9 mouse cellular contexts compared by ENCODE assay signal in the genomic region with DNA sequence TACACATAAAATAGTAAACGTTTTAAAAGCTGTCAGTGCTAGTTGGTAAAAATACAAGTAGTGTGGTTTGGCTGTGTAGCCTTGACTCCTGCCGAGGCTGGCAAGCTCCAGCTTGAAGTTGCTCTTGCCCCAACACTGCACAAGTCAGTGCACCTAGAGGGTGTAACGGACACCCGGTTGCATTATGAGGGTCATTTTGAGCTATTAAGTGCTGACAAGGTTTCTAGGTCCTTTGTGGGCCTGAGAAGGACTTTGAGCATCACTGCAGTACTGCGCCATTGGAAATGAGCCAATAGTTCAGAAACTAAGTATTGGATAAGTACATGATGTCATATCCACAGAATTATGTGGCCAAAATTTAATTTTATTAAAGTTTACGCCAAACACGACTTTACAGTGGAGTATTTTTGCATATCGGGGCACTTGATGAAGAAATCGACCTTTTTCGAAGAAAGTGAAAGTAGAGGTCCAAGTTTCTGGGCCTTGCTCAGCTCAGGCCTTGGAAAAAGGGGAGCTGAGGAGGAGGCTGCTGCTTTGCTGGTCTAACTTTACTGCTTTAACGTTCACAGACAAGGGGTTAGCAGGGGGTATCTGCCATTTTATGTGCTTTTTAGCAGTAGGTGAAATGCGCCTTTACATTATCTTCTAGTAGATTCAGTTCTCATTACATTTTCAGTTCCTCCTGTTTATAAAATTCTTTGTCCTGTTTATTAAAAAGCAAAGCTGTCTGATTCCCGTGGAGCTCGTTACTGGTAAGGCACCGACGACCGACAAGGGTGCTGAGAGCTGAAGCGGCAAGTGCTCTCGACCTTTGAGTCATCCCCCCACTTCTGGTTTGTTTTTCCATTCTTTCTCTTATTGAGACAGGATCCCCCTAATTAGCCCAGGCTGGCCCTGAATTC. TPM values are rescaled to one million over a fixed set of nuclear protein-coding genes. Genes with fewer than 3 reads are reported as not detected.
DNase-seq lines count a peak whose midpoint lies in the region; ATAC-seq and TF ChIP-seq lines count a peak whose summit lies in the region.
"Had no signal": no experiment of that assay in that cellular context is flagged by ENCODE, and none has a peak within 500 bp of the region (broad histone marks: within the 10 kb centered on the region; RNA-seq: fewer than 3 reads in every experiment).

No protein-coding gene starts in this region.

- H3K9ac ChIP-seq in embryonic facial prominence, embryonic 14.5 days (ENCODE audit: low read depth, low read length): 0 out of 2 replicates have a peak overlapping the region, but pooled peaks have one; percentile 2
- no peak overlapping the region for H3K9ac ChIP-seq in midbrain, embryonic 16.5 days (ENCODE audit: low read depth, low read length)
- H3K9ac ChIP-seq: midbrain, embryonic 12.5 days had no signal

- DNase-seq in kidney, adult 9 months: peak; percentile 62
- DNase-seq in kidney, postnatal 14 days: no peak
- DNase-seq in G1E (ENCODE audit: low spot score): no peak
- DNase-seq in embryonic facial prominence, embryonic 14.5 days (ENCODE audit: low spot score): no peak
- DNase-seq in embryo, embryonic 9.5 days (ENCODE audit: extremely low spot score): no peak
- DNase-seq: gastrocnemius, postnatal 36 days had no signal

- no peaks in the 10 kb centered on the region for H3K27me3 ChIP-seq in G1E (ENCODE audit: insufficient read depth, low read length)
- no peaks in the 10 kb centered on the region for H3K27me3 ChIP-seq in embryonic facial prominence, embryonic 14.5 days (replicated peaks; ENCODE audit: control insufficient read depth, insufficient read depth, low read length)
- H3K27me3 ChIP-seq in midbrain, embryonic 16.5 days (ENCODE audit: control insufficient read depth, insufficient read depth, low read depth, low read length): no peaks in the 10 kb centered on the region
- H3K27me3 ChIP-seq: midbrain, embryonic 12.5 days had no signal

- H3K36me3 ChIP-seq in G1E (replicated peaks): peaks cover 27% of the 10 kb centered on the region
- no peaks in the 10 kb centered on the region for H3K36me3 ChIP-seq in embryonic facial prominence, embryonic 14.5 days (ENCODE audit: control insufficient read depth, insufficient read depth, low read length)
- H3K36me3 ChIP-seq in midbrain, embryonic 16.5 days (ENCODE audit: control insufficient read depth, insufficient read depth, low read length): no peaks in the 10 kb centered on the region
- H3K36me3 ChIP-seq: midbrain, embryonic 12.5 days had no signal

- peak overlapping the region; percentile 24; the same call in 1 of the 2 replicates for H3K4me3 ChIP-seq in G1E (ENCODE audit: low read depth, low read length)
- H3K4me3 ChIP-seq in embryonic facial prominence, embryonic 14.5 days (ENCODE audit: low read depth, low read length): no peak overlapping the region
- no peak overlapping the region for H3K4me3 ChIP-seq in midbrain, embryonic 16.5 days (ENCODE audit: low read depth, low read length)
- H3K4me3 ChIP-seq: midbrain, embryonic 12.5 days had no signal

- H3K4me2 ChIP-seq in embryonic facial prominence, embryonic 14.5 days (ENCODE audit: low read depth, low read length): no peak overlapping the region
- no peak overlapping the region for H3K4me2 ChIP-seq in midbrain, embryonic 16.5 days (ENCODE audit: low read length)
- H3K4me2 ChIP-seq: midbrain, embryonic 12.5 days had no signal

- no peak for TF ChIP-seq CTCF in G1E (IDR thresholded peaks at IDR 0.05; ENCODE audit: low read depth, low read length)

- WGBS in embryonic facial prominence, embryonic 14.5 days: 64% methylated on average over 19 of the region's 19 CpGs
- 72% methylated on average over 19 of the region's 19 CpGs for WGBS in midbrain, embryonic 16.5 days

- H3K27ac ChIP-seq in embryonic facial prominence, embryonic 14.5 days (replicated peaks; ENCODE audit: low read depth, low read length): no peak overlapping the region
- H3K27ac ChIP-seq in midbrain, embryonic 16.5 days (ENCODE audit: low read length): no peak overlapping the region
- H3K27ac ChIP-seq: midbrain, embryonic 12.5 days had no signal

- ATAC-seq in G1E (ENCODE audit: extremely low read depth, insufficient number of reproducible peaks, low FRiP score, poor library complexity, severe bottlenecking): no peak
- ATAC-seq in embryonic facial prominence, embryonic 14.5 days (ENCODE audit: low read depth): no peak
- peak; percentile 23; the same call in 1 of the 2 replicates for ATAC-seq in megakaryocyte-erythroid progenitor cell, adult 5-6 weeks (replicated peaks; ENCODE audit: low FRiP score, low TSS enrichment, poor library complexity, severe bottlenecking)
- ATAC-seq in midbrain, embryonic 16.5 days: no peak

- peaks cover 60% of the 10 kb centered on the region for H3K4me1 ChIP-seq in G1E (ENCODE audit: insufficient read depth, low read depth, low read length)
- peaks cover 3% of the 10 kb centered on the region; the same call in 1 of the 2 replicates for H3K4me1 ChIP-seq in embryonic facial prominence, embryonic 14.5 days (ENCODE audit: control insufficient read depth, insufficient read depth, low read length)
- no peaks in the 10 kb centered on the region for H3K4me1 ChIP-seq in midbrain, embryonic 16.5 days (ENCODE audit: control insufficient read depth, insufficient read depth, low read length)
- H3K4me1 ChIP-seq: midbrain, embryonic 12.5 days had no signal

- no peaks in the 10 kb centered on the region for H3K9me3 ChIP-seq in G1E (replicated peaks)
- no peaks in the 10 kb centered on the region for H3K9me3 ChIP-seq in embryonic facial prominence, embryonic 14.5 days (ENCODE audit: control insufficient read depth, low read length)
- H3K9me3 ChIP-seq in midbrain, embryonic 16.5 days (replicated peaks; ENCODE audit: control insufficient read depth, low read length, poor library complexity, severe bottlenecking): no peaks in the 10 kb centered on the region
- H3K9me3 ChIP-seq: midbrain, embryonic 12.5 days had no signal

RNA-seq across cellular contexts. Expression of gene Wbp4, which starts 37.7 kb away (rescaled TPM):
- 82.6 and 83.6 TPM in 2 replicates for total RNA-seq in G1E (2014; fragmentation: Nextera tagmentation)
- total RNA-seq in G1E (2017): 101 and 110 TPM in 2 replicates
- 8.8 and 9.5 TPM in 2 replicates for polyA plus RNA-seq in G1E (2012)
- polyA plus RNA-seq in embryonic facial prominence, embryonic 14.5 days (2014; fragmentation: Nextera tagmentation; extraction: Ambion mirVana): 39.6 and 46.0 TPM in 2 replicates
- 26.9 and 33.8 TPM in 2 replicates for total RNA-seq in megakaryocyte-erythroid progenitor cell, adult 5-6 weeks (2014; fragmentation: Nextera tagmentation)
- 57.3 and 94.9 TPM in 2 replicates for total RNA-seq in megakaryocyte-erythroid progenitor cell, adult 5-6 weeks (2017)
- 44.0 and 46.2 TPM in 2 replicates for polyA plus RNA-seq in midbrain, embryonic 16.5 days (2015; fragmentation: Nextera tagmentation; extraction: Ambion mirVana)

RNA-seq across cellular contexts. Expression of gene Elf1, which starts 38.0 kb away (rescaled TPM):
- total RNA-seq in G1E (2014; fragmentation: Nextera tagmentation): 77.0 and 79.0 TPM in 2 replicates
- 127 and 141 TPM in 2 replicates for total RNA-seq in G1E (2017)
- 4.7 and 6.3 TPM in 2 replicates for polyA plus RNA-seq in G1E (2012)
- polyA plus RNA-seq in embryonic facial prominence, embryonic 14.5 days (2014; fragmentation: Nextera tagmentation; extraction: Ambion mirVana): 12.7 and 13.6 TPM in 2 replicates
- total RNA-seq in megakaryocyte-erythroid progenitor cell, adult 5-6 weeks (2014; fragmentation: Nextera tagmentation): 51.9 and 58.5 TPM in 2 replicates
- total RNA-seq in megakaryocyte-erythroid progenitor cell, adult 5-6 weeks (2017): 111 and 178 TPM in 2 replicates
- polyA plus RNA-seq in midbrain, embryonic 16.5 days (2015; fragmentation: Nextera tagmentation; extraction: Ambion mirVana): 2.0 and 2.9 TPM in 2 replicates
